Mouse (Mus musculus): ENCODE measurements at regions not wholly inside any gene's neighbourhood (a gene's known extent, or its start where the extent isn't known, plus 50 kb on each side); places are given as distances from the start of the nearest gene placed in this dataset.

- TF ChIP-seq CTCF (conservative IDR thresholded peaks at IDR 0.05; ENCODE audit: low read length), result no peak
- TF ChIP-seq NANOG (IDR thresholded peaks at IDR 0.05; ENCODE audit: borderline replicate concordance, low read length), result no peak
- no peak for TF ChIP-seq POU5F1 (IDR thresholded peaks at IDR 0.05; ENCODE audit: borderline replicate concordance, low read length)
Observed at GRCm38 (mm10) chr14:87669496-87669895, 253.1 kb downstream of the Tdrd3 start.
